Mouse (Mus musculus) kidney, postnatal 4 days (tissue): ENCODE data around the gene Ncbp3.

Source experiments
- DNase-seq, 2 experiments: peaks; one replicate each; pipeline ENCODE4 v3.0.0; 2021; ENCODE audit warnings: mixed read lengths in 2 of 2

The Ncbp3 gene

DNA sequence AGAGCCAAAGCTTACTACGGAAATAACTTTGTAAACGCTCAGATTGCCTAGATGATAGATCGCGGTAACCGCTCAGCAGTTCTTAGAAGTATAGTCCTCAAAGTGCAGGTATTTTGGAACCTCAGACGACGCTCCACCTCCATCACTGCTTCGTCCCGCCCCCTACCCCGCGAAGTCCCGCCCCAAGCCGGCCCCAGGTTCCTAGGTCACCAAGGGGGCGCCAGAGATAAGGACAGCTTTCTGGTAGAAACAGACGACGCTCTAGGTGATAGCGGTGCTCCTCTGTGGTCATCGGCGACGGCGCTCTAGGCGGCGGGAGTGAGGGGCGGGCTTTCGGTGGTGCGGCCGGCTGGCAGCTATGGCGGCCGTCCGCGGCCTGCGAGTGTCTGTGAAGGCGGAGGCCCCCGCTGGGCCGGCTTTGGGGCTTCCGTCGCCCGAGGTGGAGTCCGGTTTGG, at the start of gene Ncbp3:
Ncbp3 (plus strand) TSS at position 242 of the 455 bp plus-strand sequence.
- peak; percentile 98 for DNase-seq

DNA sequence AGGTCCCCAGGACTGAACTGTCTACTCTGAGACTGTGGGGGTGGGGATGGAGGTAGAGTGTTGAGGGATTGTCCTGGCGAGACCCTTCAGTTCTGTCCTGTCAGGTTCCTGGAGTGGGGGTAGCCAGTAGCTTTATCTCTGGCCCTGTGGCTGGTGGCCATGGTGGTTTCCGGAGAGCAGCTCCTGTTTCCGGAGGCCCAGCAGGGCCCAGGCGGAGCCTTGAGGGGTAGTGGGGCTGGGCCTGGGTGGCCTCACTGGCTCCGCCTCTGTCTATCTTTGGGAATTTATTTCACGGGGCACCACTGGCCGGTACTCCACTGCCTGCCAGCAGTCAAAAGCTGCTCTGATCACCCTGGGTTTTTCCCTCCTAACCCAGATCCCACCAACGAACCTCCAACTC, 48.8 kb upstream of the Ncbp3 start, which contains the start of gene P2rx1:
P2rx1 (plus strand) TSS at position 333 of the 400 bp plus-strand sequence.
- peak; percentile 40 to 63 for DNase-seq

DNA sequence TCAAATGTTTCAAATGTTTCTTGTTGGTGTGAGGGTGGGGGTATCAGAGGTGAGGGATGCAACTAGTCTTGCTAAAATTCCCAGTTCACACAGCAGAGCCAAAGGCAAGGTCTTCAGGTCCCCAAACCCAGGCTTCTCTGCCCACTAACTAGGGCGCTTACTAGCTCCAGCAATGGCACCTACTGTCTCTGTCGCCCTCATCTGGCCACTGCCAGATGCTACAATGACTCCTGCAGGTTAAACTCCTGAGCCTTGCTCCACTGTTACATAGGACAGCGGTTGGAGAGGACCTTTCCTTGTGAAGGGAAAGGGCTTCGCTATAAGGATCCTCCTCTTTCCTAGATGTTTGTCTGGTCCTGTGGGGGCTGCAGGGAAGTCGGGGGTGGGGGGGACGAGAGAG, 46.6 kb upstream of the Ncbp3 start:
- DNase-seq = peak; percentile 84 to 88

DNA sequence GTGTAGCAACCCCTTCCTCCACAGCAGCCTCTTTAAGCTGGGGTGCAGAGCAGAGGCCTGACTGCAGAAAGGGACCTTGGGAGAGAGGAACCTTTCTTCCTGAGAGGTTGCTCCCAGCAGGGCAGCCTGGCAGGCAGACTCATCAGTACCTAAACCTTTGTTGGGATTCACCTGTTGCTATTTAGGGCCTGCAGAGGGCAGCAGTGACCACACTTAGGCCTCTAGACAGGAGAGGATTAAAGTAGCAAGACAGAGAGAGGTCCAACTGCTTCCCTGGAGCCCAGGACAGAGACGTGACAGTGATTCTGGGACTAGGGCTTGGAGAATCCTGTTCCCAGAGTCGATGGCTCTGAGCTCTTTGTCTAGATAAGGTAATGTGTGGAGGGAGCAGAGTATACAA, 41.2 kb upstream of the Ncbp3 start:
- DNase-seq = peak; percentile 59 to 75

DNA sequence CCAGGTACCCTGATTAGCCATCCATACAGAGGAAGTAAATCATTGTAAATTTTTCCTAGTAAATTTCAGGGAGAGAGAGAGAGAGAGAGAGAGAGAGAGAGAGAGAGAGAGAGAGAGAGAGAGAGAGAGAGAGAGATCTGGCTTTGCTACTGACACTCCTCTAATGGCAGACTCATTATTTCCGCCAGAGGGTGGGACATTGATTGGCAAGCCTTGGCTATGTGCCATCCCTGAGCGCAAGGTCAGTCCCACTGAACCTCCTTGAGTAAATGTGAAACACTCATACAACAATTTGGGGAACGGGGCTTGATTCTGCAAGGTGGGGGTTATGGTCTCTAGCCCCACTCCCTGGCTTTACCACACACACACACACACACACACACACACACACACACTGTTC, 40.5 kb upstream of the Ncbp3 start:
- no peak for DNase-seq

DNA sequence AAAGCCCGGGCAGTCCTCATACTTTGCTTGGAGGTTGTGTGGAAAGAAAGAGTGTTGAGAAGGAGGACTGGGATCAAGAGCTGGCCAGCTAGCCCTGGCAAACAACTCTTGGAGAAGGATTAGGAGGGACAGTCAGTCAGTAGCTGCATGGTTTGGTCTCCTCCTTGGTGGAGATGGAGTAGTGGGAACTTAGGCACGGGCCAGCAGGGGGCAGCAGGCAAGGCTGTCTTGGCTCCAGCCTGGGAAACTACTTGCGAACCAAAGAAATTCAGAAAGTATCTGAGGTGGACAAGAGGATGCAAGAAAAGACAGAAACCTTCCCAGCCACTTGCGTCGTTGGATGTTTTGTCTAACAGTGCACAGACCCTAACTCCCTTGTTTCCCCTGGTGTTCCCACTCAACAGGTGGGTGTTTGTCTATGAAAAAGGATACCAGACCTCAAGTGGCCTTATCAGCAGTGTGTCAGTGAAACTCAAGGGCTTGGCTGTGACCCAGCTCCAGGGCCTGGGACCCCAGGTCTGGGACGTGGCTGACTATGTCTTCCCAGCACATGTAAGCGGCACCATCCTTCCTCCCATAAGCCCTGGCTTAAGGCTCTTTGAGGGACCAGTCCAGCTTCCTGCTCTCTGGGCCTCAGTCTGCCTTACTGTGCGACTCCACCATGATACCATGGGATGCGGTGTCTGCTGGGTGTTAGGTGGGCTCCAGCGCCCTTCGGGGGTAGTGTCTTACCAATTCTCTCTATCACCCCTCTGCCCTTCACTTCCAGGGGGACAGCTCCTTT, 39.7 kb upstream of the Ncbp3 start:
- peak; percentile 82 to 86 for DNase-seq

DNA sequence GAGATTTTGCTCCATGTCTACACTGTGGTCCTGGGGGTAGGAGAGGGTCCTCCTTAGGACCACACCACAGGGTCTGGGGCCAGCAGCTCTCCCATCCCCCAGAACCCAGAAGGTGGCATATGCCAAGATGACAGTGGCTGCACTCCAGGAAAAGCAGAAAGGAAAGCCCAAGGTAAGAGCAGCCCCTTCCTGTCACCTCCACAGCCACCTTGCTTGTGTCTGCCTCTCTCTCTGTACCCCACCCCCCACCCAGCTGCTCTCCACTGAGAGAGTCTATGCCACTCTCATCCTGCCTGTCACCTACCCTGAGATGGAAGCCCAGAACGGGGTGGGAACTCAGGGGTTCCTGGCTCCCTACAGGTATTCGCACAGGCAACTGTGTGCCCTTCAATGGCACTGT, 38.8 kb upstream of the Ncbp3 start:
- no peak for DNase-seq

DNA sequence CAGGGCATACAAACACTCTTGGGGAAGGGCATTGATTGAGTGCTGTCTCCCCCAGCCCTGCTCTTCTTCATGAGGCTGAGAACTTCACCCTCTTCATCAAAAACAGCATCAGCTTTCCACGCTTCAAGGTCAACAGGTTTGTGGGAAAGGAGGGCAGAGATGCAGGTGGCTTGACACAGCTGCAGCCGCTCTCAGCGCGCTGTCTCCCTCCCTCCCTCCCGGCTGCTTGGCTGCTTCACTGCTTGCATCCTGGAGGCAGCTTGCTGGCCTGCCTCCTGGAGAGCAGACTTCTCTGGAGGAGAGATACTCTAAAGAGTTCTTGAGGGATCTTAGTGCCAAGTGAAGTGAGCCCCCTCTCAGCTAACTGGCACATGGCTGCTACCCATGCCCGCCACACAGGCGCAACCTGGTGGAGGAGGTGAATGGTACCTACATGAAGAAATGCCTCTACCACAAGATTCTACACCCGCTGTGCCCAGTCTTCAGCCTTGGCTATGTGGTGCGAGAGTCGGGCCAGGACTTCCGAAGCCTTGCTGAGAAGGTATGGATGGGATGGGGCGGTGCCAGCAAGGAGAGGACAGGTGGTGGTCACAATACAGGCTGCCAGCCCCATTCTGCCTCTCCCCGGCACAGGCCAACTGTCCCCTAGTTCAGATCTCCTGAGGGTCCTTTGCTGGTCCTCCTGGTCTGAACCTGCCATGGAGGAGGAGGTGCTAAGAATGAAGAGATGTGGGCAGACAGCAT, 37.9 kb upstream of the Ncbp3 start:
- no peak for DNase-seq

DNA sequence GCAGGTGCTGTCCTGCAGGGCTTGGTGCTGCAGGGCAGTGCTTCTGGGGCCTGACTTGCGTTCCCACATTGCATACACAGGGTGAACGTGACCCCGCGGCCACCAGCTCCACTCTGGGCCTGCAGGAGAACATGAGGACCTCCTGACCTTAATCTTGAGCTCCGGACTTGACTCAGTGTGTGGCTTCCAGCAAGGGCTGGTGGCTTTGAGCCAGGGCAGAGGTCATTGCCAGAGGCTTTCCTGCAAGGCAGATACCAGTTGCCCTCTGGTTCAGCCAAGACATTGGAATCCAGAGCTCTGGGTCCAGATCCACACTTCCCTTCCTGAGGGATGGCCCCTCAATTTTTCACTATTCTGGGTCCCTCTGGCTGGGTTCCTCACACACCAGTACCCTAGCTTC, 33.6 kb upstream of the Ncbp3 start:
- no peak for DNase-seq

DNA sequence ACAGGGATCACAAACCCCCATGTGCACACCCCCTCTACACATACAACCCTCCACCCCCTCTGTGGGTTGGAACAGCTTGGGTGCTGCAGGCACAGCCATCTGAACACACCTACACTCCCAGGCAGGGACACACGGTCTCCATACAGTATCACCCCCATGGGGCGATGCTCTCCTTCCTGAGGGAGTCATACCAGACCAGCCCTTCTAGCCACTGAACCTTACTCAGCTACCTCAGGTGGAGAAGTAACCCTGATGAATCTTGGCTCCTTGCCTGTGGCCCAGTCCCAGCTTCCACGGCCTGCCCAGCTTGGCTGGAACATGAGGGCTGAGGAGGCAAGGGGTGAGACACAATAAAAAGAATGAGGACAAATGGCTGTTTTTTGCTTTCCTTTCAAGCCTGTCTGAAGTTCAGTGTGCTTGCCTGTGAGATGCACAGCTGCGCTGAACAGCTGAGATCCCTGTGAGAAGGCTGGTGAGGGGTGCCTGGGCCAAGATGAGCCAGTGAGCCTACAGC, 32.7 kb upstream of the Ncbp3 start:
- DNase-seq = no peak

DNA sequence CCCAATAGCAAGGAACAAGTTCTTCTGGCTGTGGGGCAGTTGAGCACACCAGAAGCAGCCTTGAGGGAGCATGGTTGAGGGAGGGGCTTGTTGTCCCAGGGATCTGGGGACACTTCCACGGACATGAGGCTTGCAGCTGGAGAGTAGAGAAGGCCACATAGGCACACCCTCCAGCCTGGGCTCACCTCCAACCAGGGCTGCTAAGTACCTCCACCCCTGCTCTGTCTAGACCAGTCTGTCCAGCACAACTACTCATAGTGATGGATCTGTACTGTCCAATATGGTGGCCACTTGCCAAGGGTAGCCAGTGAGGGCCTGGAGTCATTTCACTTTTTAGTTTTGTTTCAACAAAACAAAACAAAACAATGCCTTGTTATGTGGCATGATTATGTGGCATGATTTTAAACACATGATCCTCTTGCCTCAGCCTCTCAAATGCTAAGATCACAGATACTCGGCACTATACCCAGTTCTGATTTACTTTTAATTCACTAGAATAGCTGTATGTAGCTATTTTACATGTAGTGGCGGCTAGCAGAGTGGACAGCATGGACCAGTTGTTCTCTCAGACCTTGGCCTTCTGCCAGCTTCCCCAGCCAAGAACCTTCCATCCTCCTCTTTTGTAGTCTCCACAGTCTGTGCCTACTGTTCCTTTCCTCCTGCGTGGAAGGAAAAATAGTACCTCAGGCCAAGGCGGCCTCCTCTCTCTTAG, 32.0 kb upstream of the Ncbp3 start:
- peak; percentile 41 to 44 for DNase-seq

DNA sequence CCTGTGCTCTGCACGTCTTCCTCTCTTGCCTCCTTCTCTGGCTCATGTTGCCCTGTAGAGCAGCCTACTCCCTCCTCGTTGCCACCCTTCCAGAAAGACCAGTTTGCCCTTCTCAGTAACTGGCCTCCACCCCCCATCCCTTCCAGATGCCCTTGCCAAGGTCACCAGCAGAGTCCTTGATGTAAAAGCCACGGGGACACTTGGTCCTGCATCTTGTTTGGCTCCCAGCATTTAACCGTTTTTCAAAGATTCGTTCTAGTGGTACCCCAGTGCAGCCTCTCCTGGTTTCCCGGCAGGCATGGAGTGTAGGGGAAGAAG, 31.5 kb upstream of the Ncbp3 start:
- DNase-seq = no peak

DNA sequence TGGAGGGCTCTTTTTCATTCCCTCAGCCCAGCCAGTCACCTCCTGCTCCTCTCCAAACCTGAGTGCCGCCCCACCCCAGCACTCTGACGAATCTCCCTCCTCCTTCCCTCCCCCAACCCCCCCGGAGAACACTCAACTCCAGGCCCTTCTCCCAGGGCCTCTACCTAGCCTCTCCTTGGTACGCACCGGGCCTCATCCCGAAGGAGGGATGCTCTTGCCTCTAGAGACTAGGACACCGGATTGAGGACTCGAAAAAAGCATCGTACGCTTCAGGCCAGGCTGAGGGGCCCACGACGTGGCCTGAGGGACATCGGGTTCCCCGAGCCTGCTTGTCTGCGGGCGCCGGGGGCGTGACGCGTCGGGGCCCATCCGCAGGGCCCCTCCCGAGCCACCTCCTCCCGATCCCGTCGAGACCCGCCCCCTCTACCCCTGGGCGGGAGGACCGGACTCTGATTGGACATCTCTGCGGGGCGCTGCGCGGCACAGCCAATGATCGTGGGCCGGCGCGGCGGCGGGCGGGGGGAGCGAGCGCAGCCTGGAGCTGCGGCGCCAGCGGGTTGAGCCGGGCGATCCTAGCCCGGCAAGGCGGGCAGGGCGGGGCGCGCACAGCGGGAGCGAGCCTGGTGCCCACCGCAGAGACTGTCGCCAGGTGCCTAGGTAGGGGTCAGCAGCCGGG, 29.0 kb upstream of the Ncbp3 start, which contains the start of gene Camkk1:
Camkk1 (plus strand) TSS at position 538 of the 676 bp plus-strand sequence.
- peak; percentile 90 to 94 for DNase-seq

DNA sequence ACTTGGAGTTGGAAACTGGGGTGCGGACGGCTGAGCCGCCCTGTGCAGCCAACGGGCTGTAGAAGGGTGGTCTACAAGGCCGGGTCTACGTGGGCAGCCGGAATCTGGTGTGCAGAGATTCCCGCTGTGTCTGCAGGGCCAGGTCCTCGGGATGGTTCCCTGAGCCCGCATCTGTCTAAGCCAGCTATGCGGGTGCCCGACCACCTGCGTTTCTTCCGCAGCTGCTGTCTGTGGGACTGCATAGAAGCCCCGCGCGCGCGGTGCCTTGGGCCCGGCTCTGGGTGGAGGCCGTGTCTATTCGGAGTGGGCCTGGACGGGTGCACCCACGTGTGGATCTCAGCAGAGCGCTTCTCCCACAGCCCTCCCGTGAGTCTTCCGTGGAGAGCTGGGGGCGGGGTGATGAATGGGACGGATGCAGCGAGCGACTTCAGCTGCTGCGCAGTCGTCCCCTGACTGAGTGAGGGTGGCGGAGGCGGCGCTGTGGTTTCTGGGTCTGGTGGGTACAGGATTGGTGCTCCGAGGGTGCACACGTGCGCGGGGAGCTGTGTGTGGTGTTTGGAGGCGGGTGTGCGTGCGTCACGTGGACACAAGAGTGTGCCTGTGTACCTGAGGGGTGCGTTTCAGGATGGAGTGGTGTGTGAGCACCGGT, 28.3 kb upstream of the Ncbp3 start:
- DNase-seq = peak; percentile 54 to 71

DNA sequence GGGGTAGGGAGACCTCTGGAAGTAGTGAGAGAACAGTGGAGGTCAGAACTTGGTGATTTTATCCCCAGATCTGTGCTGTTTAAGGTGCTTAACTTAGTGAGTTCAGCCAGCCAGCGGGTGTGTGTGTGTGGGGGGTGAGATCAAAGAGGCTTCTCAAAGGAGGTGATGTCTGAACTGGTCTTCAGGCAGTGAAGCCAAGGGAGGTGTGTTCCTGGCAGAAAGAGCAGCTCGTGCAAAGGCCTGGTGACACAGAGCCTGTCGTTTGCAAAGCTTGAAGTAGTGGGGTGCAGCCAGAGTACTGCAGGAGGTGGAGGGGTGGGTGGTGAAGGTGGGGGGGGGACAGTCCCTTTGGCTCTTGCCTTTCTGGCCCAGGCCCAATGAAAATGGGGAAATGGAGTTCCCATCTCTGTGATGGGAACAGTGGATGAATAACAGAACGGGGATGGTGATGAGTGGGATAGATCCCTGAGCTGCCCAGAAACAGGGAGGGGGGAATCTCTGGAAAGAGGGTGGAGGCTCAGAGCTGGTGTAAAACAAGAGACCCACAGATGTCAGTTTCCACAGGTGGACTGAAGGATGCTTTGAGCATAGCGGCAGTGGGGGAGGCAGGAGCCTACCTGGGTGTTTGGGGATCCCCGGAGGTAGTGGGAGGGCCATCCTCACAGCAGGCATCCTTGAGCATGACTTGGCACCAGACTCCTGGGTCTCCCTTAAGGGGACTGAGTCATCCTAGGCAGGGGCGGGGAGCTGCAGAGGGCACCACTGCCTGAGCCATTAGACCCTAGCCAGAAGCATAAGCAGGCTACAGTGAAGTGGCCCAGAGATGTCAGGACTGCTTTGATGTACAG, 26.4 kb upstream of the Ncbp3 start:
- DNase-seq = no peak

DNA sequence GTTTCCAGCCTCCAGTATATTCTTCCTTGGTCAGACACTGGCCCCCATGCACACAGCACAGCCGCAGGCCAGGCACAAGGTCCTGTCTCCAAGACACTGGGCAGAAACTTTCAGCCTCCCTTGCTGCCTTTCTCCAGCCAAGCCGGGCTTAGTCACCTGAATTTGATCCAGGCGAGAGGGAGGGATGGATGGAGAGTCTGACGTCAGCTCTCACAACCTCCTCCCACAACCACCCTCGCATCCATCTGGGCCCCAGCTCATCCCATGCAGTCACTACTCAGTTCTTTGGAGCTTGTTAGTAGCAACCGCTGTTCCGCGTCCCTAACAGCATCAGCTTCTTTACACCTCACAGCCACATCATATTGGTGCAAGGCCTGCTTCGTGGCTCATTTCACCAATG, 24.5 kb upstream of the Ncbp3 start:
- DNase-seq = no peak

DNA sequence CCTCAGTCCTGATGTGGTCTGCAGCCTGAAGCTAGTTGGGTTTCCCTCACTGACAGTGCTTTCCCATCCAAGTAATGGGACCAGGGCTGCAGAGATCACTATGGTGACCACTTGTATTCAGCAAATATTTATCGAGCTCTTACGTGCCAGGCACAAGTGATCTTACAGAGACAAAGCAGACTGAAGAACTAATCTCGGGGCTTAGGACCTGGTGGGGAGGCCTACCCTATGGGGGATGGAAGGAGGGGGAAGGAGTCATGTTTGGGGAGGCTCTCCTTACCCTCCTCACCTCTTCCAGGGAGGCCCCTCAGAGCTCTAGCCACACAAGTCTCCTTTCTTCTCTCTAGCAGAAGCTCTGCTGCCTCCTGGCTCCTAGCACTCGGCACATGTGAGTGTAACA, 23.8 kb upstream of the Ncbp3 start:
- DNase-seq = no peak

DNA sequence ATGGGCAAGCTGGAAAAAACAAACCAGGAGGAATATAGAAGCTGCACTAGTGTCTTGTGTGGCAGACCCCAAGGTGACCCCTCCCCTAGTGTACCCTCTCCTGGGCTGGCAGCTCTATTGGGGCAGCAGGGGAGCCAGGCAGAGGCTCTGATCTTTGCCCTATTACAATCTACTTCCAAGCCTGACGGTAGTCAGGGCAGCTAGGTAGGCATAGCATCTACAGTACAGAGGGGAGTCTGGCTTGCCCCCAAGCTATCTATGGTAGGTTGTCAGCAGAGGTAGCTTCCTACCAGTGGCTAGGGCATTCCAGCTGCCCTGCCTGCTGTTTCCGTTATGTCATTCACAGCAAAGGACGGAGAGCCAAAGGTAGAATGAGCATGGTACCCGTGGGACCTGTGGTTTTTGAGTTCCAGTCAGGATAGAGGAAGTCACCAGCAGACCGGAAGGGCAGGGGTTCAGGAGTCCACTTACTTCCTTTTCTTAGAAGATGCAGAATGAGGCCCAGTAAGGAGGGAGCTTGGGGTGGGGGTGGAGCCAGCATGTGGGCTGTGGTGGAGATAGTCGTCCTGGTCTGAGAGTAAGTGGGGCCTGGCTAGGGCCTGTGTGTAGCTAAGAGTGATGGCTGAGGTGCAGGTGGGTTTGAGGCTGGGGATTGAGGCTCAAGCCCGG, 23.2 kb upstream of the Ncbp3 start:
- peak; percentile 45 to 65 for DNase-seq

DNA sequence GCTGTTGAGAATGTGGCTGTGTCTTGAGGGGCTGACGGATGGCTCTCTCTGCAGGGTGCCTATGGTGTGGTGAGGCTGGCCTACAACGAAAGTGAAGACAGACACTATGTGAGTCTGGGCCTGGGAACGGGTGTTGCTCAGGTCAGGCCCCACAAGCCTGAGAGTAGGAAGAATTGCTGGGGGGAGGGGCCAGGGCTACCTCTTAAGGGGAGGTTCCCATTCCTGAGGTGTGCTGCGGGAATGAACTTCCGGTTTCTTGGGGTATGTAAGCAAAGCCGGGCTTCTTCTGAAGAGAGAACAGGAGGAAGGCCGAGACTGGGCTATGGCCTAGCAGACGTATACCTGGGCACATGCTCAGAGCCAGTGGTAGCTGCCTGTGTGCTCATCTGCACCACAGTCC, 20.6 kb upstream of the Ncbp3 start:
- no peak for DNase-seq

DNA sequence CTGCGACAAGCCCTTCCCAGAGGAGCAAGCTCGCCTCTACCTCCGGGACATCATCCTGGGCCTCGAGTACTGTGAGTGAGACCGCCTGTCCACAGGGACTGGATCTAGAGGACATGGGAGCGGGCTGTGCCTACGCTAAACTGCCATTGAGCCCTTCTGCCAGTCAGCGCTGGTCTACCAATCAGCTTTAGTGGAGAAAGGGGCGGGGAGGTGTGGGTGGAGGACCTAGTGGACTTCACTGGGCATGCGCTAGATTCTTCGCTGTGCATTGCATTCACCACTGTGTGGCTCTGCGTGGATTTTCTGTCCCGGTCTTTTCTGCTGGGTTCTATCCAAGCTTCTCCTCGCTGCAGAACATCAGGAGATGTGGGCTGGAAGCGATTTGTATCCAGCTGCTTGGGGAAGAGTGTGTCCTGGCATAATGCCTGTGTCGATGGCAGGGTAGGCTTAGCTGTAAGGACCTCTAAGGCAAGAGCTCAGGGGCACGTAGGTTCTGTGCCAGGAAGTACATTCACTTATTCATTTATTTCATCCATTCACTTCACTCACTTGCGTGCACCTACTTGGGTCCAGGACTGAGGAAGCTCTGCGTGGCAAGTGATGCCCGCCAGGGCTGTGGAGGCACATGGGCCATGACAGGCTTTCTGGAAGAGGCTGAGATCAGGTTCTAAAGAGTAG, 16.6 kb upstream of the Ncbp3 start:
- DNase-seq = peak; percentile 87 to 93
